Mouse (Mus musculus) small intestine, adult 2 months (tissue): Measurements from ENCODE around the gene Eid2b.

ENCODE experiments used
- CTCF ChIP-seq: fragments of 200-500 bp; IDR thresholded peaks from 2 replicates; pipeline ENCODE4 v1.5.1; 2012; ENCODE audit warnings: low read depth, mild to moderate bottlenecking, control low read depth, inconsistent platforms, low read length, moderate library complexity, mixed read lengths; ENCODE audit not compliant: insufficient replicate concordance, insufficient read length; ENCODE audit errors: extremely low read depth
- POLR2A ChIP-seq: fragments of 200-500 bp; IDR thresholded peaks from 2 replicates; pipeline ENCODE4 v1.6.1; 2012; ENCODE audit warnings: low read depth, mild to moderate bottlenecking, control low read depth, inconsistent platforms, low read length, moderate library complexity

- TF ChIP-seq CTCF, result no peak
- no peak for TF ChIP-seq POLR2A
Measured at GRCm38 (mm10) chr7:28278279-28278652, 727 bp downstream of the Eid2b start.
